Mouse (Mus musculus): ENCODE data around the gene U2af2.
A peak's percentile ranks its signal among the peaks of the same experiment; 100 is the strongest.
"Not testable (repeated sequence)": the region's sequence is repeated elsewhere in the genome, so short reads cannot be mapped to it uniquely, and the experiment has no call there.

The U2af2 gene

GRCm38 (mm10) chr7:5061774-5062359 is at the start of gene U2af2:
U2af2 (plus strand) TSS chr7:5062143.
- peak; percentile 98 for DNase-seq

GRCm38 (mm10) chr7:5012681-5013513 is 49.0 kb upstream of the U2af2 start:
- no peak for DNase-seq

- DNase-seq, result peak; percentile 97
Observed at GRCm38 (mm10) chr7:5014251-5015117, 47.5 kb upstream of the U2af2 start, which contains the start of the genes Zfp524 and Fiz1. Zfp524 (plus strand) TSS chr7:5014415. Fiz1 (minus strand) TSS chr7:5014697.

GRCm38 (mm10) chr7:5015118-5016001 is 46.6 kb upstream of the U2af2 start, which contains the start of gene Gm44973:
Gm44973 (plus strand) TSS chr7:5015496.
- DNase-seq, result peak; percentile 98

- no peak for DNase-seq
Observed at GRCm38 (mm10) chr7:5016057-5016456, 45.9 kb upstream of the U2af2 start.

- DNase-seq, result no peak
Observed at GRCm38 (mm10) chr7:5016920-5017319, 45.0 kb upstream of the U2af2 start.

GRCm38 (mm10) chr7:5017352-5017751 is 44.6 kb upstream of the U2af2 start:
- peak; percentile 70 for DNase-seq

GRCm38 (mm10) chr7:5017931-5018330 is 44.0 kb upstream of the U2af2 start:
- no peak for DNase-seq

- DNase-seq, result not testable (repeated sequence)
Observed at GRCm38 (mm10) chr7:5019576-5019975, 42.4 kb upstream of the U2af2 start.

GRCm38 (mm10) chr7:5020000-5020681 is 41.8 kb upstream of the U2af2 start, which contains the start of the genes Zfp865 and Ccdc106:
Zfp865 (plus strand) TSS chr7:5020376.
Ccdc106 (plus strand) TSS chr7:5020553.
- DNase-seq, result peak; percentile 98

GRCm38 (mm10) chr7:5020685-5021084 is 41.3 kb upstream of the U2af2 start:
- DNase-seq, result no peak

GRCm38 (mm10) chr7:5021197-5021596 is 40.7 kb upstream of the U2af2 start:
- DNase-seq, result no peak

GRCm38 (mm10) chr7:5029543-5029942 is 32.4 kb upstream of the U2af2 start:
- no peak for DNase-seq

- no peak for DNase-seq
Observed at GRCm38 (mm10) chr7:5029946-5030345, 32.0 kb upstream of the U2af2 start.

- DNase-seq, result no peak
Observed at GRCm38 (mm10) chr7:5030554-5031275, 31.2 kb upstream of the U2af2 start.

GRCm38 (mm10) chr7:5031496-5031895 is 30.4 kb upstream of the U2af2 start:
- no peak for DNase-seq

- no peak for DNase-seq
Observed at GRCm38 (mm10) chr7:5033818-5034217, 28.1 kb upstream of the U2af2 start, which contains the start of gene 4632433K11Rik. 4632433K11Rik (plus strand) TSS chr7:5034118.

- no peak for DNase-seq
Observed at GRCm38 (mm10) chr7:5035628-5036027, 26.3 kb upstream of the U2af2 start.

- no peak for DNase-seq
Observed at GRCm38 (mm10) chr7:5036136-5036535, 25.8 kb upstream of the U2af2 start.

- DNase-seq, result no peak
Observed at GRCm38 (mm10) chr7:5037026-5037425, 24.9 kb upstream of the U2af2 start.

GRCm38 (mm10) chr7:5037467-5037866 is 24.5 kb upstream of the U2af2 start:
- no peak for DNase-seq

Data from thymus, postnatal 4 days (tissue).